Mouse (Mus musculus) layer of hippocampus, adult 18-20 months (tissue): Measurements from ENCODE around the gene Brpf1. TPM values are rescaled to one million over a fixed set of nuclear protein-coding genes. Genes with fewer than 3 reads are reported as not detected.

Source experiments
- DNase-seq, 2 experiments: peaks; one replicate each; pipeline ENCODE4 v3.0.0; 2022; ENCODE audit warnings: low spot score in 2 of 2
- total RNA-seq, 2 experiments: library from RNA; stranded (reverse); gene quantifications; 2 replicates each; pipeline ENCODE4 v1.2.3; 2021

Brpf1 gene
- total RNA-seq, 2 experiments from 2014 or later: 37.7 to 37.8 TPM

- DNase-seq: no peak
These were observed 44.7 kb downstream of the Brpf1 start for GRCm38 (mm10) chr6:113351653-113352052.

- DNase-seq: no peak
These were observed 45.9 kb downstream of the Brpf1 start for GRCm38 (mm10) chr6:113352820-113353219.

GRCm38 (mm10) chr6:113353696-113354095 is 46.8 kb downstream of the Brpf1 start:
- DNase-seq: no peak

- no peak for DNase-seq
These were observed 54.5 kb downstream of the Brpf1 start for GRCm38 (mm10) chr6:113361476-113361875.

- no peak for DNase-seq
These were observed 55.3 kb downstream of the Brpf1 start for GRCm38 (mm10) chr6:113362241-113362640.

- no peak for DNase-seq
These were observed 57.7 kb downstream of the Brpf1 start for GRCm38 (mm10) chr6:113364518-113365135.

GRCm38 (mm10) chr6:113366639-113367038 is 59.7 kb downstream of the Brpf1 start:
- no peak for DNase-seq

GRCm38 (mm10) chr6:113367574-113367973 is 60.6 kb downstream of the Brpf1 start:
- DNase-seq: no peak

- DNase-seq: no peak
These were observed 61.2 kb downstream of the Brpf1 start for GRCm38 (mm10) chr6:113368124-113368523.

GRCm38 (mm10) chr6:113368577-113368976 is 61.6 kb downstream of the Brpf1 start:
- no peak for DNase-seq

- DNase-seq: no peak
These were observed 63.4 kb downstream of the Brpf1 start for GRCm38 (mm10) chr6:113370194-113370929.

- no peak for DNase-seq
These were observed 66.6 kb downstream of the Brpf1 start for GRCm38 (mm10) chr6:113373491-113373890.

Other genes starting within 250 kb of the Brpf1 start
- gene Setd5, start 229.8 kb upstream of the Brpf1 start, total RNA-seq: 10 to 100 TPM; 92.8 to 95.7 TPM
- gene Lhfpl4, start 111.8 kb upstream of the Brpf1 start, total RNA-seq: 10 to 100 TPM; 74.2 to 76.4 TPM
- 10 to 100 TPM; 12.6 to 13.3 TPM for gene Mtmr14, start 69.3 kb upstream of the Brpf1 start, total RNA-seq
- gene Cpne9, start 24.8 kb upstream of the Brpf1 start, total RNA-seq: 10 to 100 TPM; 15.9 to 18.5 TPM
- gene Ogg1, start 19.8 kb downstream of the Brpf1 start, total RNA-seq: 1 to 10 TPM; 6.8 to 7.9 TPM
- gene Camk1, start 36.8 kb downstream of the Brpf1 start, total RNA-seq: 10 to 100 TPM; 51.8 to 53.2 TPM
- 10 to 100 TPM; 47.3 to 51.0 TPM for gene Tada3, start 70.7 kb downstream of the Brpf1 start, total RNA-seq
- gene Arpc4, start 71.0 kb downstream of the Brpf1 start, total RNA-seq: 100 to 1,000 TPM; 302 to 314 TPM
- gene Ttll3, start 82.1 kb downstream of the Brpf1 start, total RNA-seq: 10 to 100 TPM; 14.8 to 17.6 TPM
- gene Rpusd3, start 112.2 kb downstream of the Brpf1 start, total RNA-seq: 10 to 100 TPM; 28.6 to 30.3 TPM
- gene Cidec, start 128.6 kb downstream of the Brpf1 start, total RNA-seq: not detected
- 10 to 100 TPM; 40.7 to 47.7 TPM for gene Jagn1, start 135.4 kb downstream of the Brpf1 start, total RNA-seq
- gene Il17re, start 151.3 kb downstream of the Brpf1 start, total RNA-seq: under 1 TPM in 1 of 2 experiments, not detected in 1; 0.18 TPM
- 1 to 10 TPM; 4.1 to 4.2 TPM for gene Il17rc, start 164.3 kb downstream of the Brpf1 start, total RNA-seq
- gene Creld1, start 176.2 kb downstream of the Brpf1 start, total RNA-seq: 100 to 1,000 TPM; 106 to 111 TPM
- 10 to 100 TPM; 50.5 to 55.0 TPM for gene Prrt3, start 194.8 kb downstream of the Brpf1 start, total RNA-seq
- gene Emc3, start 224.5 kb downstream of the Brpf1 start, total RNA-seq: 10 to 100 TPM; 77.4 to 78.1 TPM
- 1 to 10 TPM; 1.7 to 2.7 TPM for gene Fancd2, start 224.5 kb downstream of the Brpf1 start, total RNA-seq